Mouse (Mus musculus) inflammation-experienced regulatory T-cells (primary cell): ENCODE measurements around the gene Gm10184. TPM values are rescaled to one million over a fixed set of nuclear protein-coding genes. Genes with fewer than 3 reads are reported as not detected.

ENCODE experiments used
- polyA plus RNA-seq, 2 experiments: library from polyadenylated mRNA; unstranded; fragments of 100-300 nt; shearing (Covaris generic); gene quantifications; one replicate each; pipeline ENCODE4 v1.2.1; 2017

Gene Gm10184
- polyA plus RNA-seq: 1 to 10 TPM; 4.0 to 8.2 TPM

GRCm38 (mm10) chr17:89910349-89910748, at the start of gene Gm10184:
Gm10184 (minus strand) TSS chr17:89910449.

